Mouse (Mus musculus) lung, adult 18-20 months (tissue): ENCODE data around the gene Olfr1263.

Experiments used
- DNase-seq, 2 experiments: peaks; one replicate each; pipeline ENCODE4 v3.0.0; 2022; ENCODE audit warnings: mixed read lengths in 2 of 2

The Olfr1263 gene

DNA sequence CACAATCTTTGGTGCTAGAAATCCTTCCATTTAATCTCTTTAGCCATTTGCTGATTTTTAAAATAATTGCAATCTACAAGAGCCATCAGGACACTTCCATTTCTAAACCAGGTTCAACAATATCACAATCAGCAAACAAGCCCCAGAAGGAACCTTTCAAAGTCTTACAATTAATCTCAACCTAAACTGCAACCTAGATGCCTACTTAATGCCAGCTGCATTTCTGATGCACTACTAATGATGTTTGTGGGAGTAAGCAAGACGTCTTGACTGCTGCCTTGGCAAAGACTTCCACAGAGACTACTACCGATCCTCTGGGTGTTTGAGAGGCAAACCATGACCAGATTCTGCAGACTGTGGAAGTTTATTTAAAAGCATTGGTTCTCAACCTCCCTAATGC lies at the start of gene Olfr1263:
TSS of gene Olfr1263 (plus strand) at position 301 of the 400 bp plus-strand sequence.
- DNase-seq = no peak

GRCm38 (mm10) chr2:89974184-89974583 lies 37.7 kb upstream of the Olfr1263 start, which contains the start of gene Olfr1260:
Gene Olfr1260, plus strand, starts transcription at chr2:89974340.
- no peak for DNase-seq

DNA sequence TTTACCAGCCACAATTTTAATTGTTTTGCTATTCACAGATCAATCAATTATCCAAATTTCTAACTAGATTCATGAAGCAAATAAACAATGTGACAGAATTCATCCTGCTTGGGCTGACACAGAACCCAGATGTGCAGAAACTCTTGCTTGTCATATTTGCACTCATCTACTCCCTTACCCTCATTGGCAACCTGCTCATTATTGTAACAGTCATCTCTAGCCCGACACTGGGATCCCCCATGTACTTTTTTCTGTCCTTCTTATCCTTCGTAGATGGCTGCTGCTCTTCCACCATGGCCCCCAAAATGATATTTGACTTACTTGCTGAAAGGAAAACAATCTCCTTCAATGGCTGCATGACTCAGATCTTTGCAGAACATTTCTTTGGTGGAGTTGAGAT lies 34.2 kb upstream of the Olfr1263 start:
- DNase-seq = no peak

DNA sequence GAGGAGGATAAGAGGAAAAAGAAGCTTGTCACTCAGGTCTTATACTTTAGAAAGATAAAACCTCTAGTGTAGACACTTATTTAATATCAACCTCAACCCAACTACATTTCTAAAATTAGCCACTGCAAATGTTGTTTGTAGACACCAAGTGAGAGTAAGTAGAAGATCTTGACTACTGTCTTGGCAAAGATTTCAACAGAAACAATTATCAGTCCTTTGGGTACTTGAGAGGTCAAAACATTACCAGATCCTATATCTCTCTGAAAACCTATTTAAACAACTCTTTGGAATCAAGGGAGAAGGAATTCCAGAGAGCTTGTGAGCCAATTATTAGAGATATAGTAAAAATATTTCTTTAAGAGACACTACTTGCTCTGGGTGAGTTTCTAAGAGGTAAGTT lies 21.0 kb upstream of the Olfr1263 start, which contains the start of gene Olfr1261:
TSS of gene Olfr1261 (plus strand) at position 301 of the 400 bp plus-strand sequence.
- no peak for DNase-seq

- DNase-seq = no peak
Measured at GRCm38 (mm10) chr2:89999845-90000244, 12.1 kb upstream of the Olfr1263 start, which contains the start of gene Olfr1262. Gene Olfr1262, plus strand, starts transcription at chr2:90000145.

- no peak for DNase-seq
Measured at GRCm38 (mm10) chr2:90025477-90025876, 13.5 kb downstream of the Olfr1263 start, which contains the start of gene Olfr1264. Gene Olfr1264, minus strand, starts transcription at chr2:90025577.

- no peak for DNase-seq
Measured at GRCm38 (mm10) chr2:90035037-90035436, 23.1 kb downstream of the Olfr1263 start, which contains the start of gene Olfr1265. Gene Olfr1265, plus strand, starts transcription at chr2:90035337.

DNA sequence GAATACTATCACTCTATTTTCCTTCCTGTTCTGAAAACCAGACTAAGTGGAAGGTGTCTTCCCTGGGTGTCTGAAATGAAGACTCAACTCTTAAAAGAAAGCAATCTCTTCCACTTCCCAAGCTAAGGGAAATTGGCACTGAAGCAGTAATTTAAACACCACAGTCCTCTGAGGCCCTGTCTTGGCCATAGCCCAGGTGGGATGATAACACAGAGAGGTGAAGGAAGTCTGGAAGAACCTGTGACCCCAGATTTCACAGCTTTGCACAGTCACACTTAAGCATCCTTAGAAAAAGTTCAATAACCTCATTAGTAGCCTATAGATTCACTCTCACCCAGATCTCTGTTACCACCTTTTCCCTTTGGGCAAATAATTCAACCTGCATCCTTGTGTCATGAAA lies 51.6 kb downstream of the Olfr1263 start, which contains the start of gene Olfr140:
TSS of gene Olfr140 (minus strand) at position 101 of the 400 bp plus-strand sequence.
- no peak for DNase-seq
